Mouse (Mus musculus): ENCODE data around the gene Flot1. TPM values are rescaled to one million over a fixed set of nuclear protein-coding genes. Genes with fewer than 3 reads are reported as not detected.

The Flot1 gene
- polyA plus RNA-seq, 1 experiment from 2014 or later = 32.5 TPM

- H3K4me1 ChIP-seq (ENCODE audit: insufficient read depth) = peaks cover 12% of the 10 kb centered on the region
- peak overlapping the region; percentile 68 for H3K4me3 ChIP-seq (ENCODE audit: low read depth, low read length)
- no peak for ATAC-seq (ENCODE audit: insufficient read depth)
- H3K27ac ChIP-seq (ENCODE audit: low read depth) = peak overlapping the region; percentile 74; the same call in 1 of the 2 replicates
- H3K9me3 ChIP-seq (ENCODE audit: low read depth, low read length) = no peaks in the 10 kb centered on the region
- H3K27me3 ChIP-seq (ENCODE audit: insufficient read depth, low read length) = no peaks in the 10 kb centered on the region
- TF ChIP-seq CTCF (IDR thresholded peaks at IDR 0.05; ENCODE audit: low read depth) = peak; percentile 64
- peak; percentile 61 for DNase-seq
- H3K4me2 ChIP-seq = peak overlapping the region; percentile 98
- 0 out of 2 replicates have a peak overlapping the region, but pooled peaks have one; percentile 80 for H3K9ac ChIP-seq
- peaks cover 36% of the 10 kb centered on the region for H3K36me3 ChIP-seq (ENCODE audit: insufficient read depth)
- 62% methylated on average over 8 of the region's 8 CpGs for WGBS
These were observed 48.1 kb downstream of the Flot1 start for GRCm38 (mm10) chr17:35870884-35871696.

- DNase-seq (peak; percentile 91), ATAC-seq (ENCODE audit: insufficient read depth) (peak; percentile 15; the same call in 1 of the 2 replicates)
- Histone ChIP-seq H3K27ac (ENCODE audit: low read depth) (0 out of 2 replicates have a peak overlapping the region, but pooled peaks have one; percentile 13), H3K9me3 (ENCODE audit: low read depth, low read length) (no peaks in the 10 kb centered on the region), H3K4me3 (ENCODE audit: low read depth, low read length) (no peak overlapping the region), H3K36me3 (ENCODE audit: insufficient read depth) (peaks cover 46% of the 10 kb centered on the region), H3K4me1 (ENCODE audit: insufficient read depth) (peaks cover 7% of the 10 kb centered on the region; the same call in 1 of the 2 replicates), H3K9ac (no peak overlapping the region), H3K27me3 (ENCODE audit: insufficient read depth, low read length) (no peaks in the 10 kb centered on the region), H3K4me2 (peak overlapping the region; percentile 46)
- WGBS = 28% methylated on average over 21 of the region's 21 CpGs
- peak; percentile 95 for TF ChIP-seq CTCF (IDR thresholded peaks at IDR 0.05; ENCODE audit: low read depth)
These were observed 50.9 kb downstream of the Flot1 start for GRCm38 (mm10) chr17:35873774-35874519.

GRCm38 (mm10) chr17:35874721-35875120, 51.7 kb downstream of the Flot1 start:
- Histone ChIP-seq H3K4me1 (ENCODE audit: insufficient read depth) (peaks cover 5% of the 10 kb centered on the region; the same call in 1 of the 2 replicates), H3K9me3 (ENCODE audit: low read depth, low read length) (no peaks in the 10 kb centered on the region), H3K9ac (no peak overlapping the region), H3K36me3 (ENCODE audit: insufficient read depth) (peaks cover 46% of the 10 kb centered on the region), H3K27me3 (ENCODE audit: insufficient read depth, low read length) (no peaks in the 10 kb centered on the region), H3K4me3 (ENCODE audit: low read depth, low read length) (no peak overlapping the region), H3K27ac (ENCODE audit: low read depth) (no peak overlapping the region), H3K4me2 (no peak overlapping the region)
- whole genome bisulfite sequencing = 86% methylated on average over 6 of the region's 6 CpGs
- no peak for ATAC-seq (ENCODE audit: insufficient read depth)
- DNase-seq = no peak
- TF ChIP-seq CTCF (IDR thresholded peaks at IDR 0.05; ENCODE audit: low read depth) = no peak

GRCm38 (mm10) chr17:35879245-35880057, 56.4 kb downstream of the Flot1 start, which contains the start of gene Dhx16:
Gene Dhx16 (plus strand): TSS chr17:35879819.
- H3K9me3 ChIP-seq (ENCODE audit: low read depth, low read length) = no peaks in the 10 kb centered on the region
- WGBS = 6% methylated on average over 66 of the region's 66 CpGs
- peak within 1 kb of the TSS; percentile 93 for H3K4me3 ChIP-seq (ENCODE audit: low read depth, low read length)
- H3K27me3 ChIP-seq (ENCODE audit: insufficient read depth, low read length) = no peaks in the 10 kb centered on the region
- peak within 1 kb of the TSS; percentile 52 for H3K27ac ChIP-seq (ENCODE audit: low read depth)
- H3K36me3 ChIP-seq (ENCODE audit: insufficient read depth) = peaks cover 54% of the 10 kb centered on the region
- 0 out of 2 replicates have a peak, but pooled peaks cover 5% of the 10 kb centered on the region for H3K4me1 ChIP-seq (ENCODE audit: insufficient read depth)
- peak within 1 kb of the TSS; percentile 73 for H3K4me2 ChIP-seq
- TF ChIP-seq CTCF (IDR thresholded peaks at IDR 0.05; ENCODE audit: low read depth) = peak; percentile 85
- DNase-seq = peak; percentile 98
- peak within 1 kb of the TSS; percentile 83 for H3K9ac ChIP-seq
- peak; percentile 91 for ATAC-seq (ENCODE audit: insufficient read depth)

Small RNAs within 50 kb of the gene (microRNA-seq; reads per million reads assigned to microRNA genes)
- not detected for gene Gm28033 (ENCODE audit: borderline number of aligned reads)

Other genes with a start within 250 kb of the Flot1 start
- 61.3 and 64.3 TPM in 2 replicates for gene Sfta2, start 221.7 kb upstream of the Flot1 start, polyA plus RNA-seq (2014; fragmentation: Nextera tagmentation; extraction: Ambion mirVana)
- not detected in 2 replicates for gene Gm9573, start 196.6 kb upstream of the Flot1 start, polyA plus RNA-seq (2014; fragmentation: Nextera tagmentation; extraction: Ambion mirVana)
- 1.0 and 1.4 TPM in 2 replicates for gene Mucl3, start 179.5 kb upstream of the Flot1 start, polyA plus RNA-seq (2014; fragmentation: Nextera tagmentation; extraction: Ambion mirVana)
- 22.4 and 24.1 TPM in 2 replicates for gene Vars2, start 155.6 kb upstream of the Flot1 start, polyA plus RNA-seq (2014; fragmentation: Nextera tagmentation; extraction: Ambion mirVana)
- gene Gtf2h4, start 149.5 kb upstream of the Flot1 start, polyA plus RNA-seq (2014; fragmentation: Nextera tagmentation; extraction: Ambion mirVana) = 47.4 and 49.3 TPM in 2 replicates
- 32.9 and 38.2 TPM in 2 replicates for gene Ddr1, start 118.6 kb upstream of the Flot1 start, polyA plus RNA-seq (2014; fragmentation: Nextera tagmentation; extraction: Ambion mirVana)
- gene Ier3, start 1.5 kb upstream of the Flot1 start, polyA plus RNA-seq (2014; fragmentation: Nextera tagmentation; extraction: Ambion mirVana) = 5.0 and 7.1 TPM in 2 replicates
- gene Tubb5, start 15.1 kb downstream of the Flot1 start, polyA plus RNA-seq (2014; fragmentation: Nextera tagmentation; extraction: Ambion mirVana) = 1,155 and 1,206 TPM in 2 replicates
- 19.5 and 21.6 TPM in 2 replicates for gene Mdc1, start 18.3 kb downstream of the Flot1 start, polyA plus RNA-seq (2014; fragmentation: Nextera tagmentation; extraction: Ambion mirVana)
- gene Nrm, start 38.1 kb downstream of the Flot1 start, polyA plus RNA-seq (2014; fragmentation: Nextera tagmentation; extraction: Ambion mirVana) = 69.2 and 72.0 TPM in 2 replicates
- 24.0 and 24.7 TPM in 2 replicates for gene Ppp1r18, start 42.4 kb downstream of the Flot1 start, polyA plus RNA-seq (2014; fragmentation: Nextera tagmentation; extraction: Ambion mirVana)
- 40.8 and 42.9 TPM in 2 replicates for gene Dhx16, start 56.6 kb downstream of the Flot1 start, polyA plus RNA-seq (2014; fragmentation: Nextera tagmentation; extraction: Ambion mirVana)
- 21.0 and 25.4 TPM in 2 replicates for gene 2310061I04Rik, start 74.2 kb downstream of the Flot1 start, polyA plus RNA-seq (2014; fragmentation: Nextera tagmentation; extraction: Ambion mirVana)
- gene Atat1, start 86.8 kb downstream of the Flot1 start, polyA plus RNA-seq (2014; fragmentation: Nextera tagmentation; extraction: Ambion mirVana) = 72.2 and 77.9 TPM in 2 replicates
- gene Mrps18b, start 93.2 kb downstream of the Flot1 start, polyA plus RNA-seq (2014; fragmentation: Nextera tagmentation; extraction: Ambion mirVana) = 84.5 and 89.1 TPM in 2 replicates
- gene Ppp1r10, start 93.2 kb downstream of the Flot1 start, polyA plus RNA-seq (2014; fragmentation: Nextera tagmentation; extraction: Ambion mirVana) = 36.3 and 38.5 TPM in 2 replicates
- 84.1 and 86.6 TPM in 2 replicates for gene Abcf1, start 146.5 kb downstream of the Flot1 start, polyA plus RNA-seq (2014; fragmentation: Nextera tagmentation; extraction: Ambion mirVana)
- gene Gnl1, start 156.6 kb downstream of the Flot1 start, polyA plus RNA-seq (2014; fragmentation: Nextera tagmentation; extraction: Ambion mirVana) = 39.5 and 46.4 TPM in 2 replicates
- gene Prr3, start 157.0 kb downstream of the Flot1 start, polyA plus RNA-seq (2014; fragmentation: Nextera tagmentation; extraction: Ambion mirVana) = 27.1 and 30.8 TPM in 2 replicates
- 2.4 and 3.3 TPM in 2 replicates for gene H2-T24, start 197.3 kb downstream of the Flot1 start, polyA plus RNA-seq (2014; fragmentation: Nextera tagmentation; extraction: Ambion mirVana)
- 3.9 and 4.4 TPM in 2 replicates for gene H2-T23, start 209.6 kb downstream of the Flot1 start, polyA plus RNA-seq (2014; fragmentation: Nextera tagmentation; extraction: Ambion mirVana)
- gene H2-T22, start 219.5 kb downstream of the Flot1 start, polyA plus RNA-seq (2014; fragmentation: Nextera tagmentation; extraction: Ambion mirVana) = 16.0 and 16.8 TPM in 2 replicates
- gene Gm6034, start 219.7 kb downstream of the Flot1 start, polyA plus RNA-seq (2014; fragmentation: Nextera tagmentation; extraction: Ambion mirVana) = not detected in 2 replicates
- gene Gm11127, start 235.1 kb downstream of the Flot1 start, polyA plus RNA-seq (2014; fragmentation: Nextera tagmentation; extraction: Ambion mirVana) = not detected in 2 replicates

Measured in lung, embryonic 14.5 days (tissue).